Mouse (Mus musculus): ENCODE measurements around the gene Ppp1r32.

DNA sequence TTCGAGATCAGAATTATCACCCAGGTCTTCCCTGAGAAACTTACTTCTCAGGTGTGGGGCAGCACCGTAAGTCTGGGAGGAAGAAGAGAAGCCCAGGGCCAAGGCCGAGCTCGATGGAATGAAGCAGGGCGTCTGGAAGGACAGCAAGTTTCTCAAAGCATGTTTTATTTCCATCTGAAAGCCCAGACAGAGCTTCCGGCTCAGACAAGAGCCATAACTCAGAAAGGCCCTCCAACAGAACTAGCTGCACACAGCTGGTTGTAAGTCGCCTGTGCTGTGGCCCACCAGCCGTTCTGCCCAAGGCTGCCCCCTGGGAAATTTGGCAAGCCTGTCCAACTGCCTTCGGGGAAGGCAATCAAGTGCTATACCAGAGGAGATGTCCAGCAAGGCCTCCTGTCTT lies 55.3 kb downstream of the Ppp1r32 start:
- TF ChIP-seq CTCF (IDR thresholded peaks at IDR 0.05; ENCODE audit: control insufficient read depth, insufficient read depth, insufficient replicate concordance, low read depth, low read length) (no peak), POLR2A (IDR thresholded peaks at IDR 0.05; ENCODE audit: control insufficient read depth, low read depth, low read length) (no peak)

All from testis, adult 2 months (tissue).